Mouse (Mus musculus): ENCODE measurements around the gene Klhl35.
"Not testable (repeated sequence)": the region's sequence is repeated elsewhere in the genome, so short reads cannot be mapped to it uniquely, and the experiment has no call there.

Gene Klhl35

DNA sequence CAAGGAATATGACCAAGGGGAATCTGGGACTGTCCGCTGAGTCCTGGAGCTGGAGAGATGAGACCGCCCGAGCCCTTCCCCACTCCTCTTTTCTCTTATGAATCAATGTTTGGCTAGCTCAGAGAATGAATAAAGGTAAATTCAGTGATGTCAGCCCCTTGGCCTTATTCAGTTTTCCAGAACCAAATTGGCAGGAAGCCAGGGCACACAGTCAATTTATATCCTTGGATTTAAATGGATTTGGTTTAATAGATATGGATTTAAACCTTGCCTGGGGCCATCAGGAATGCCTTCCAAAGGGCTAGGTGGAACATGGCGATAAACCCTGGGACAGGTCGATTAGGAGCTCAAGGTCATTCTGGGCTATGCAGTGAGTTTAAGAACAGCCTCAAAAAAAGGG is 23.9 kb downstream of the Klhl35 start:
- intact Hi-C loops (cut with DNase I): no loop called here

GRCm38 (mm10) chr7:99499128-99499527 is 33.3 kb downstream of the Klhl35 start:
- intact Hi-C loops (cut with DNase I): loop anchor here (5.0 kb wide), 1 partner anchor 298 kb away; no protein-coding TSS in a partner anchor

GRCm38 (mm10) chr7:99500201-99500600 is 34.4 kb downstream of the Klhl35 start:
- intact Hi-C loops (cut with DNase I): loop anchor here (1.0 kb wide), 2 partner anchors 56 to 90 kb away; no protein-coding TSS in a partner anchor

DNA sequence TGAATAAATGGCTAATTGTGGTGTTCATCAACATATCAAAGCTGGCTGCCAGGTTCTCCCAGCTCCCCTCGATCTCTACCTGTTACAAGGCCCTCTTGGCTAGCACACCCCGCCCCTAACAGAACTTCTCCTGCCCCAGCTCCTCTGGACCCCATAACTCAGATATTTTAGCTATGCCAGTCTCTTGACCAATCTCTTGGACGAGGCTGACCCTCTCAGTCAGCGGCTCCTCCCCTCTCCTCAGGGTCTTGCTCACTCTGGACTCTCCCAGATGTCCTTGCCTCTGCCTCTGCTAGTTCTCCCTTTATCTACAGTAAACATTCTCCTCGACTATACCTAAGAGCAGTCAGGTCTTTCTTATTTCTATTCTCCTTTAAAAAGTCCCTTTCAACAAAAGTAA is 34.9 kb downstream of the Klhl35 start:
- intact Hi-C loops (cut with DNase I): loop anchor here (1.0 kb wide), 2 partner anchors 56 to 90 kb away; no protein-coding TSS in a partner anchor

GRCm38 (mm10) chr7:99501148-99501547 is 35.3 kb downstream of the Klhl35 start:
- intact Hi-C loops (cut with DNase I): no loop called here

DNA sequence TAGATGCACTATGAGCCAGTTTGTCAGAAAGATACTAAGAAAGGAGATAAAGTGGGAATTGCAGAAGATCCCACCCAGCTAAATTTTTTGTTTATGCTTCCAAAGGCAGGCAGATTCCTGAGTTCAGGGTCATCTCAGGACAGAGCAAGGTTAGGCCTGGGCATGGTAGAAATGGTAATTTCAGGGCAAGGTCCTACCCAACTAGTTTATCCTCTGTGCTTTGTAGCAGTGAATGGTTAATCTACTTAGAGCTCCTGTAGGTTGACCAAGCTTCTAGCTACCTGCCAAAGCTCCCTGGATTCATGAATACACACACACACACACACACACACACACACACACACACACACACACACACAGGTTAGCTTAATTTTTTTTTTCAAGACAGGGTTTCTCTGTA is 38.8 kb downstream of the Klhl35 start:
- intact Hi-C loops (cut with DNase I): no loop called here

GRCm38 (mm10) chr7:99508187-99508586 is 42.4 kb downstream of the Klhl35 start:
- intact Hi-C loops (cut with DNase I): not testable (repeated sequence)

DNA sequence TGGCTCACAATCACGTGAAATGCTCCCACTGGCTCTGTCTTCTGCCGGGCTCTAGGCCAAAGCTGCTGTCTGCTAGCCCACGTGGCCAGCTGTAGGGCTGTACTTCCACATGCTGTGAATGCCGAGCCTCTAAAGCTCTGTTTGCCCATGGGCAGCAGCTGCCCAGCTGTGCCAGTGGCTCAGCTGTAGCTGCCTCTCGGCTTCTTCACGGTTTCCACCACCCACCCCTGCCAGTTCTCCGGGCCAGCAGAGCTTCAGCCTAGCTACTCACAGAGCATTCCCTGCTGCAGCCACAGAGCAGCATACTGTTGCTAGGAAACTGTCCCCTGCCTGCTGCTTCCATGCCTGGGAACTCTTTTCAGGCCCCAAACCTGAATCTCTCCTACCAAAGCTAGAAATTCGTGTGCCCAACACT is 44.3 kb downstream of the Klhl35 start:
- intact Hi-C loops (cut with DNase I): no loop called here

DNA sequence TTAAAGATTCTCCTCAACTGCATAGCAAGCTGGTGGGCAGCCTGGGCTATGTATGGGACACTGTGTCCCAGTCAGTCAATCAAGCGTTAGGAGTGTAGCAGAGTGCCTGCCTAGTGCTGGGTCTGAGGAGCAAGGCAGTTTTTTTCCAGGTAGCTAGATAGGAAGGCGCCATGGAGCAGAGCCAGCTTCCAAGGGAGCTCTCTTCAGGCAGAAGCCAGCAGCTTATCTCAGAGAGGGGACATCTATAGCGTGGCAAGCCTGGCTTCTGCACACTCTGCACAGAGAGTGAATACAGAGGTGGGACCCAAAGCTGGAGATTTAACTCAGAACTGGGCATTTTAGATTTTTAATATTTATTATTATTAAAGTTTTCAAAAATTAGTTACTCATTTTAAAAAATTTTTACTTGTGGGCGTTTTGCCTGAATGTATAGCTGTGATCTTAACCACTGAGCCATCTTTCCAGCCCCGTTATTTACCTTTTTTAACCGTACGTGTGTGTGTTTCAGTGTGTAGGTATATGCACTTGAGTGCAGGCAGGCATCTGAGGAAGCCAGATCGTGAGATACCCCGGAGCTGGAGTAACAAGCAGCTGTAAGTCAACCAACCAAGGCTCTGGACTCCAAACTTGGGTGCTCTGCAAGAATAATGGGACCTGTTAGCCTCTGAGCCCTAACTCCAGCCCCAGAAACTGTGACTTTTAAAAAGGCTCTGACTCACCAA is 50.4 kb downstream of the Klhl35 start:
- intact Hi-C loops (cut with DNase I): no loop called here

- intact Hi-C loops (cut with DNase I): no loop called here
These were observed 51.0 kb downstream of the Klhl35 start for GRCm38 (mm10) chr7:99516814-99517157.

- intact Hi-C loops (cut with DNase I): no loop called here
These were observed 53.3 kb downstream of the Klhl35 start for GRCm38 (mm10) chr7:99518954-99519644.

GRCm38 (mm10) chr7:99523121-99523520 is 57.3 kb downstream of the Klhl35 start:
- intact Hi-C loops (cut with DNase I): no loop called here

Data from adrenal gland (tissue).